Mouse (Mus musculus) bone marrow macrophage, adult 2 months (primary cell): ENCODE results near the gene Ina.

Source experiments
- CTCF ChIP-seq: IDR thresholded peaks from 2 replicates; pipeline ENCODE4 v1.5.1; 2012; ENCODE audit warnings: low read depth, mild to moderate bottlenecking, low read length, moderate library complexity
- POLR2A ChIP-seq: IDR thresholded peaks from 2 replicates; pipeline ENCODE4 v1.6.1; 2012; ENCODE audit warnings: mild to moderate bottlenecking, low read depth, low read length, borderline replicate concordance

DNA sequence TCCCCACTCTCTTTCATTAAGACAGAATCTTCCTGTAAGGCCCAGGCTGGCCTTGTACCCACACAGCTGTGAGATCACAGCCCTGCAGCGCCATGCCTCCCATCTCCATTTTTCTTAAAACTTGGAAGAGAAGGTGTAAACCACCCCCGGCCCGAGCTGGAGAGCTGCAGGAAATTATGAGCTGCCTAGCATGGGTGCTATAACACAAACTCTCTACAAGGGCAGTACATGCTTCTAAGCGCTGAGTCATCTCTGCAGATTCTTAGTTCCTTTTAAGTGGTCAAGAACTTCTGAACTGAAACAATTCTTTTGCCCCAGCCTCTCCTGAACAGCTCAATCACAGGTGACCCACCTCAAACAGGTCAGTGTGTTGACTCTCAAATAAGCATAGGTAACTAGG lies 20.4 kb downstream of the Ina start:
- TF ChIP-seq POLR2A (no peak), CTCF (no peak)
